Mouse (Mus musculus) midbrain, embryonic 14.5 days (tissue): ENCODE data around the gene Olfr412. TPM values are rescaled to one million over a fixed set of nuclear protein-coding genes. Genes with fewer than 3 reads are reported as not detected.

Source experiments
- polyA plus RNA-seq: library from polyadenylated mRNA; unstranded; fragments of >200 nt; fragmentation: Nextera tagmentation; extraction: Ambion mirVana; gene quantifications from 2 replicates; pipeline ENCODE4 v1.2.1, GENCODE M21; 2014

Gene Olfr412
- polyA plus RNA-seq, 1 experiment from 2014 or later: not detected

Other genes starting within 250 kb of the Olfr412 start
- not detected in 2 replicates for gene Olfr401, start 248.4 kb upstream of the Olfr412 start, polyA plus RNA-seq
- gene Olfr402, start 208.5 kb upstream of the Olfr412 start, polyA plus RNA-seq: not detected in 2 replicates
- gene Olfr403, start 175.8 kb upstream of the Olfr412 start, polyA plus RNA-seq: not detected in 2 replicates
- not detected in 2 replicates for gene Olfr43, start 150.7 kb upstream of the Olfr412 start, polyA plus RNA-seq
- gene Olfr406, start 102.3 kb upstream of the Olfr412 start, polyA plus RNA-seq: not detected in 2 replicates
- not detected in 2 replicates for gene Olfr59, start 78.3 kb upstream of the Olfr412 start, polyA plus RNA-seq
- gene Olfr410, start 24.0 kb upstream of the Olfr412 start, polyA plus RNA-seq: not detected in 2 replicates
- not detected in 2 replicates for gene Olfr411, start 9.4 kb upstream of the Olfr412 start, polyA plus RNA-seq
- 9.2 and 10.6 TPM in 2 replicates for gene Rap1gap2, start 248.8 kb downstream of the Olfr412 start, polyA plus RNA-seq